Mouse (Mus musculus): ENCODE data around the gene Mitf. TPM values are rescaled to one million over a fixed set of nuclear protein-coding genes. Genes with fewer than 3 reads are reported as not detected.
A peak's percentile ranks its signal among the peaks of the same experiment; 100 is the strongest.

Gene Mitf
- polyA plus RNA-seq, 1 experiment: 52.1 TPM

DNA sequence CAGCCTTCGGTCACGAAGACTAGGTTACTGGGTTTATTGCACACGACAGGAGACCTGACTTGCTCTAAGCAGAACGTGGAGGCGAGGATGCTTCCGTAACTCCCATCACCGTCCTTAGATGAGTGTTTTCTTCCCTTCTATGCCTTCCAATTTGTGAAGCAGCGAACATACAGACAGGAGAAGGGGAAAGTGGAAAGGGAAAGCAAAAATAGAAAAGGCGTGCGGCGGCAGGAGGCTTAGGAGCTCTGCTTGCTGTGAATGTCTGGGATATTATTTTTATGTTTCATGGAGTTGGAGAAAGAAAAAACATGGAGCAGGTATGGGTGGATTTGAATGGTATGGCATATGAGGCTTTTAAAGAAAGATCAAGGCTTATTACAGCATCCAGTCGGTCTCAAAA, 186.7 kb downstream of the Mitf start:
- peaks cover 19% of the 10 kb centered on the region for H3K4me1 ChIP-seq (ENCODE audit: control insufficient read depth, insufficient read depth, low read length)
- H3K4me3 ChIP-seq (ENCODE audit: insufficient read depth, low read length): no peak overlapping the region
- TF ChIP-seq POLR2A (IDR thresholded peaks at IDR 0.05; ENCODE audit: borderline replicate concordance, low read depth, low read length) (no peak), CTCF (IDR thresholded peaks at IDR 0.05; ENCODE audit: low read depth, low read length) (no peak)
- no peak overlapping the region for H3K27ac ChIP-seq (ENCODE audit: insufficient read depth, low read depth, low read length)

DNA sequence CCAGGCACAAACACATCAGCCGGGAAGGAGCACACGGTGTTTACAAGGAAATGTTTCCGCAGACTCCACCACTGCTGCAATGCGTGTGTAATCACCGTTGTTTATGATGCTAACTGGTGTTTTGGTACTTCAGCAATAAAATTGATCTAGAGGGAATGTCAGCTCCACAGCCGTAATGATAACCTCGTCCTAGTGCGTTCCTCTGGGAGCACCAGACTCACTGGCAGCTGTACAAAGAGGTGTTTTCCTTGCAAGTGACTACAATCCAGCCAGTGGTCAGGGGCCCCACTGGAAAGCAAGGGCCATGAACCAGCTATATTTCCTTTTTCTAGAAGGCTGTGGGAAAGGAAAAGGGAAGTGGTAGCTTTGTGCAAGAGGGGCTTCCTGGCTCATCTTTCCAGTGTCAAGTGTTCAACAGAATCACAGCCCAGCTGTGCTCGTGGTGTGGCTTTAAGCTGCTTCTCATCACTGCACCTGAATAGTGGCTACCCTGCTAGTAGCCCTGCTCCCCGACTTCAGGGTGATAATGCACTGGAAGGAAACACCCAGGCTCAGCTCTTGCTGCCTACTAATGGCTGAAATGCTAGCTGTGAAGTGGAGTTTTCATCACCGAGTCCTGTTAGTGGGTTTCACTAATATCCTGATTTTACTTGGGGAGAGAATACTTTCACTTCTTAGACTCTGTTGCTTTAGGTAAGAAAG, 188.9 kb downstream of the Mitf start:
- H3K4me1 ChIP-seq (ENCODE audit: control insufficient read depth, insufficient read depth, low read length): peaks cover 19% of the 10 kb centered on the region
- TF ChIP-seq POLR2A (IDR thresholded peaks at IDR 0.05; ENCODE audit: borderline replicate concordance, low read depth, low read length) (no peak), CTCF (IDR thresholded peaks at IDR 0.05; ENCODE audit: low read depth, low read length) (no peak)
- no peak overlapping the region for H3K4me3 ChIP-seq (ENCODE audit: insufficient read depth, low read length)
- peak overlapping the region; percentile 17; the same call in 1 of the 2 replicates for H3K27ac ChIP-seq (ENCODE audit: insufficient read depth, low read depth, low read length)

DNA sequence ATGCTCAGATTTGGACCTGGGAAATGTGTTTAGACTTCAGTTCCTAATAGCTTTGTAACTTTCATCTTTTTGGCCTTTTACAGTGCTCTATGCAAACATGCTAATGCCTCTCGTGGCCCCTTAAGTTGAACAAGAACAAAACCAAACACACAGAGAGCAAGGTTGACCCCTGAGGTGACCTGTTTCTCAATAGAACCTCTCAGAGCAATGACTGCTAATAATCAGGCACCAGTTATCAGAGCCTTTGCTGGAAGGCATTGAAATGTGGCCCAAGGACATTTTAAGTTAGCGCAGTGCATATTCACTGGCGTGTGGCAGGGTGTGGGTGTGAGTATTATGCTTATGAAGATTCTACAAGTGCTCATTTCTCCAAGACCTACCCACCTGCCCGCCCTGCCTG, 194.7 kb downstream of the Mitf start:
- H3K4me3 ChIP-seq (ENCODE audit: insufficient read depth, low read length): no peak overlapping the region
- H3K4me1 ChIP-seq (ENCODE audit: control insufficient read depth, insufficient read depth, low read length): peaks cover 1% of the 10 kb centered on the region
- no peak overlapping the region for H3K27ac ChIP-seq (ENCODE audit: insufficient read depth, low read depth, low read length)
- TF ChIP-seq CTCF (IDR thresholded peaks at IDR 0.05; ENCODE audit: low read depth, low read length): no peak
- TF ChIP-seq POLR2A (IDR thresholded peaks at IDR 0.05; ENCODE audit: borderline replicate concordance, low read depth, low read length): no peak

GRCm38 (mm10) chr6:98003114-98003513, 196.3 kb downstream of the Mitf start:
- Histone ChIP-seq H3K4me3 (ENCODE audit: insufficient read depth, low read length) (no peak overlapping the region), H3K4me1 (ENCODE audit: control insufficient read depth, insufficient read depth, low read length) (no peaks in the 10 kb centered on the region), H3K27ac (ENCODE audit: insufficient read depth, low read depth, low read length) (no peak overlapping the region)
- TF ChIP-seq POLR2A (IDR thresholded peaks at IDR 0.05; ENCODE audit: borderline replicate concordance, low read depth, low read length) (no peak), CTCF (IDR thresholded peaks at IDR 0.05; ENCODE audit: low read depth, low read length) (no peak)

GRCm38 (mm10) chr6:98005566-98005965, 198.7 kb downstream of the Mitf start:
- TF ChIP-seq CTCF (IDR thresholded peaks at IDR 0.05; ENCODE audit: low read depth, low read length) (peak; percentile 57), POLR2A (IDR thresholded peaks at IDR 0.05; ENCODE audit: borderline replicate concordance, low read depth, low read length) (no peak)
- no peaks in the 10 kb centered on the region for H3K4me1 ChIP-seq (ENCODE audit: control insufficient read depth, insufficient read depth, low read length)

DNA sequence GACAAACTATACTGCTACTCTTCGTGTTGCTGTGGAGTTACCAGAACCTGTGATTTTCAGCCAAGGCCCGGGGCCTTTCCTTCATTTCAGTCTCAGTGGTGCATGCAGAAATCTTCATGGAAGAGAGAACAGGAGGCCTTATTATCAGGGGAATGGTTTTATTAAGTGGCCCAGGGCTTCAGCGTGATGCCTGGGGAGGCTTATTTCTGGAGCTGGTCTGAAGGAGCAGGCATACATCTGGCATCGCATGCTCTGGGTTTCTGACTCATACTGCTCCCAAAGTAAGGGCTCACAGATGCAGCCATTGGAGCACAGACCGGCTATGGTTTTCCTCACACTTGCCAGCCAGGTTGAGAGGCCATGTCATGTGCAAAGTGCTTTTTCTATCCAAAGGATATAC, 208.2 kb downstream of the Mitf start:
- H3K4me1 ChIP-seq (ENCODE audit: control insufficient read depth, insufficient read depth, low read length): peaks cover 8% of the 10 kb centered on the region
- no peak overlapping the region for H3K27ac ChIP-seq (ENCODE audit: insufficient read depth, low read depth, low read length)
- no peak overlapping the region for H3K4me3 ChIP-seq (ENCODE audit: insufficient read depth, low read length)
- TF ChIP-seq POLR2A (IDR thresholded peaks at IDR 0.05; ENCODE audit: borderline replicate concordance, low read depth, low read length): no peak
- no peak for TF ChIP-seq CTCF (IDR thresholded peaks at IDR 0.05; ENCODE audit: low read depth, low read length)

More at GRCm38 (mm10) chr6:98005566-98005965, 198.7 kb downstream of the Mitf start:
- H3K4me3 ChIP-seq (ENCODE audit: insufficient read depth, low read length): no peak overlapping the region
- no peak overlapping the region for H3K27ac ChIP-seq (ENCODE audit: insufficient read depth, low read depth, low read length)

GRCm38 (mm10) chr6:98015819-98016218, 209.0 kb downstream of the Mitf start:
- no peak overlapping the region for H3K4me3 ChIP-seq (ENCODE audit: insufficient read depth, low read length)
- TF ChIP-seq POLR2A (IDR thresholded peaks at IDR 0.05; ENCODE audit: borderline replicate concordance, low read depth, low read length): no peak
- no peak for TF ChIP-seq CTCF (IDR thresholded peaks at IDR 0.05; ENCODE audit: low read depth, low read length)
- peaks cover 8% of the 10 kb centered on the region for H3K4me1 ChIP-seq (ENCODE audit: control insufficient read depth, insufficient read depth, low read length)
- H3K27ac ChIP-seq (ENCODE audit: insufficient read depth, low read depth, low read length): no peak overlapping the region

DNA sequence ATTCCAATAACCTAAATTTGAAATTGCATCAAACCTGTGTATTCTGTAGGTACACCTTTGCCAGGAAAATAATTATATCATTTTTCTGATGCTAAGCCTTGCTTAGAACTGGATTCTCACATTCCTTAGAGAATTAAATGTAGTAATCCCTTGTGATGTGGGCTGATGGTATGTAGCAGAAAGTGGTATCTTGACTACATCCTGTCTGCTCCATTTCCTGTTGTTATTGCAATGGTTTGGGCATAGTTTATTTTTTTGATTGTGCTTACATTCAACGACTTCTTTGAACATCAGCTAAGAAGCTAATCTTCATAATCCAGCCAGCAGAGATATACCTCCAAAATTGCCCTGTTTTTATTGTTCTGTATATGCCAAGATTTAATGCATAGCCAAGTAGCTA, 217.0 kb downstream of the Mitf start:
- no peak overlapping the region for H3K27ac ChIP-seq (ENCODE audit: insufficient read depth, low read depth, low read length)
- no peak overlapping the region for H3K4me3 ChIP-seq (ENCODE audit: insufficient read depth, low read length)
- H3K4me1 ChIP-seq (ENCODE audit: control insufficient read depth, insufficient read depth, low read length): no peaks in the 10 kb centered on the region
- TF ChIP-seq POLR2A (IDR thresholded peaks at IDR 0.05; ENCODE audit: borderline replicate concordance, low read depth, low read length) (no peak), CTCF (IDR thresholded peaks at IDR 0.05; ENCODE audit: low read depth, low read length) (no peak)

DNA sequence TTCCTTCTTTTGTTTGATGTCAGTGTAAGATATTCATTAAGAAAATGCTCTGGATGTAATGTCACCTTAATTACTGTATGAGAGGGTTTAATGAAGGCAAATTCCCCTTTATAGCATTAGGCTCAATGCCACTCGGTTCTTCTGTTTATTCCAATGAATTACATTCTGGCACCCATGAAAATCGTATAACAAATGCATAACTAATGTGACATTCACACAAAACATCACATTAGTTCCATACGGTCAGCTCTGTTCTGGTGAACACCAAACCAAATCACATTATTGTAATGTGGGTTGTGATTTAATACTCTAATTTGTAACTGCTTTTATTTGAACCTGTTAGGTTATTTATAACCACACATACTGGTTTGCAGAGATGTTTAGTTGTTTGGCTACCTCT, 231.7 kb downstream of the Mitf start:
- no peak overlapping the region for H3K27ac ChIP-seq (ENCODE audit: insufficient read depth, low read depth, low read length)
- no peak overlapping the region for H3K4me3 ChIP-seq (ENCODE audit: insufficient read depth, low read length)
- no peaks in the 10 kb centered on the region for H3K4me1 ChIP-seq (ENCODE audit: control insufficient read depth, insufficient read depth, low read length)
- no peak for TF ChIP-seq POLR2A (IDR thresholded peaks at IDR 0.05; ENCODE audit: borderline replicate concordance, low read depth, low read length)
- TF ChIP-seq CTCF (IDR thresholded peaks at IDR 0.05; ENCODE audit: low read depth, low read length): no peak

- no peak overlapping the region for H3K4me3 ChIP-seq (ENCODE audit: insufficient read depth, low read length)
- TF ChIP-seq CTCF (IDR thresholded peaks at IDR 0.05; ENCODE audit: low read depth, low read length) (no peak), POLR2A (IDR thresholded peaks at IDR 0.05; ENCODE audit: borderline replicate concordance, low read depth, low read length) (no peak)
- H3K27ac ChIP-seq (ENCODE audit: insufficient read depth, low read depth, low read length): no peak overlapping the region
- no peaks in the 10 kb centered on the region for H3K4me1 ChIP-seq (ENCODE audit: control insufficient read depth, insufficient read depth, low read length)
These were observed 234.9 kb downstream of the Mitf start for GRCm38 (mm10) chr6:98041795-98042194.

Measured in bone marrow macrophage, adult 2 months (primary cell).